In the genomic region with DNA sequence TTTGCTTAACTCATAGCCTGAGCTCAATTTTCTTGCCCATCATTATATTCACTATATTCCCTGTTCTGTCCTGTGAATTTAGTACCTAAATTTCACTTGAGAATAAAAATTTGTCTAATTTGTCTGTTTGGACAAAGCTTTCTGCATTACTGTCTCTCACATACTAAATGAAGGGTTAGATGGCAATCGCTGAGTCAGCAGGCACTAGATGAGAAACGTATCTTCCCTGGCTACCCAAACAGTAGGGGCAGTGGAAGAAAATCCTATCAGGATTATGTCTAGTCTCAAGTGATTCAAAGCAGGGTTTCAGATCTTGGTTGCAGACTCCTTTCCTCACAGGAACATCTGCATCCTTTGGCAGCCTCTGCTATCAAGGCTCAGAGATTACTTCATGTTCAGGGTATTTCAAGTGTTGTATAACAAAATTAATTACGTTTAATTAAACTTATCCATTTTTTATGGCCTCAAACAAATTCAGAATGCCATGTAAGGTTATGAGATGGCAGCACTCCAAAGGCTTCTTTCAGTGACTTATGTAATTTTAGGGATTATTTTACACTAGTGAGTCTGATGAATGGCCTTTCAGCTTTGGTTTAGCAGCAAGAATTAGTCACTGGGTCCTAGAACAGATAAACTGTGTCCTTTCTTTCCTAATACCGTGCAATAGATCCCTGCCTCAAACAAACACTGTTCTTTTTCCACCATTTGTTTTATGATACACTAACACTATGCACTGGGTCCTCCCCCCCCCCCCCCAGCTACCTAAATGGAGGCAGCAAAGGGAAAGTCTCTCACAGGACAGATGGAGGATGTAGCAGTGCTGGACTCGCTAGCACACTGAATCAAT, we compare ENCODE assay signal across 18 mouse cellular contexts.
A peak's percentile ranks its signal among the peaks of the same experiment; 100 is the strongest.
DNase-seq lines count a peak whose midpoint lies in the region; ATAC-seq and TF ChIP-seq lines count a peak whose summit lies in the region.
"Had no signal": no experiment of that assay in that cellular context is flagged by ENCODE, and none has a peak within 500 bp of the region (broad histone marks: within the 10 kb centered on the region; RNA-seq: fewer than 3 reads in every experiment).

No protein-coding gene starts in this region.

- H3K9me3 ChIP-seq in hindbrain, postnatal 0 days (ENCODE audit: low read length) = no peaks in the 10 kb centered on the region
- H3K9me3 ChIP-seq in hindbrain, embryonic 11.5 days (ENCODE audit: control insufficient read depth, low read length) = no peaks in the 10 kb centered on the region
- no peaks in the 10 kb centered on the region for H3K9me3 ChIP-seq in midbrain, embryonic 11.5 days (ENCODE audit: control insufficient read depth, low read length)
- H3K9me3 ChIP-seq in midbrain, embryonic 16.5 days (replicated peaks; ENCODE audit: control insufficient read depth, low read length, poor library complexity, severe bottlenecking) = no peaks in the 10 kb centered on the region
- H3K9me3 ChIP-seq in intestine, embryonic 16.5 days (ENCODE audit: control insufficient read depth, low read length) = no peaks in the 10 kb centered on the region
- H3K9me3 ChIP-seq: embryonic facial prominence, embryonic 15.5 days; forebrain, embryonic 12.5 days; G1E; heart, embryonic 15.5 days; hindbrain, embryonic 10.5 days had no signal

- DNase-seq in hindbrain, postnatal 0 days (ENCODE audit: low spot score) = peak; percentile 36
- DNase-seq in hindbrain, embryonic 11.5 days (ENCODE audit: low spot score) = no peak
- DNase-seq in midbrain, embryonic 11.5 days (ENCODE audit: low spot score, missing footprints) = peak; percentile 56
- peak; percentile 50 for DNase-seq in Patski (ENCODE audit: low read depth, low spot score)
- DNase-seq in frontal cortex, postnatal 14 days (ENCODE audit: low spot score in 2 of 2) = no peak
- no peak for DNase-seq in layer of hippocampus, adult 11-12 months (ENCODE audit: low spot score)
- DNase-seq: cerebellum, adult 9-10 months; kidney, adult 18-20 months; kidney, postnatal 25 days; right cerebral cortex, adult 18-20 months; spleen, adult 18-20 months had no signal

- no peak overlapping the region for H3K9ac ChIP-seq in hindbrain, postnatal 0 days (replicated peaks; ENCODE audit: low read length)
- H3K9ac ChIP-seq in hindbrain, embryonic 11.5 days (ENCODE audit: low read depth, low read length) = no peak overlapping the region
- no peak overlapping the region for H3K9ac ChIP-seq in midbrain, embryonic 11.5 days (ENCODE audit: low read length)
- no peak overlapping the region for H3K9ac ChIP-seq in midbrain, embryonic 16.5 days (ENCODE audit: low read depth, low read length)
- H3K9ac ChIP-seq in intestine, embryonic 16.5 days (ENCODE audit: low read depth, low read length) = no peak overlapping the region
- H3K9ac ChIP-seq: embryonic facial prominence, embryonic 15.5 days; forebrain, embryonic 12.5 days; heart, embryonic 15.5 days had no signal

- TF ChIP-seq CTCF in hindbrain, postnatal 0 days (IDR thresholded peaks at IDR 0.05; ENCODE audit: low read depth) = no peak
- no peak for TF ChIP-seq CTCF in Patski (IDR thresholded peaks at IDR 0.05)

- POLR2A ChIA-PET in Patski (lab: Charles Lee) = no interaction called here

- WGBS in hindbrain, postnatal 0 days = 64% methylated on average over 5 of the region's 5 CpGs
- 92% methylated on average over 5 of the region's 5 CpGs for WGBS in hindbrain, embryonic 11.5 days
- WGBS in midbrain, embryonic 11.5 days = 88% methylated on average over 5 of the region's 5 CpGs
- 72% methylated on average over 5 of the region's 5 CpGs for WGBS in midbrain, embryonic 16.5 days
- 55% methylated on average over 5 of the region's 5 CpGs for WGBS in intestine, embryonic 16.5 days

- H3K27me3 ChIP-seq in hindbrain, postnatal 0 days (ENCODE audit: insufficient read depth, low read length) = no peaks in the 10 kb centered on the region
- H3K27me3 ChIP-seq in hindbrain, embryonic 11.5 days (ENCODE audit: control insufficient read depth, insufficient read depth, low read length) = no peaks in the 10 kb centered on the region
- H3K27me3 ChIP-seq in midbrain, embryonic 11.5 days (ENCODE audit: control insufficient read depth, insufficient read depth, low read length) = no peaks in the 10 kb centered on the region
- no peaks in the 10 kb centered on the region for H3K27me3 ChIP-seq in midbrain, embryonic 16.5 days (ENCODE audit: control insufficient read depth, insufficient read depth, low read depth, low read length)
- H3K27me3 ChIP-seq in Patski = no peaks in the 10 kb centered on the region
- no peaks in the 10 kb centered on the region for H3K27me3 ChIP-seq in intestine, embryonic 16.5 days (replicated peaks; ENCODE audit: control insufficient read depth, insufficient read depth, low read length)
- H3K27me3 ChIP-seq: embryonic facial prominence, embryonic 15.5 days; forebrain, embryonic 12.5 days; heart, embryonic 15.5 days had no signal

- in situ Hi-C loops in Patski (cut with MboI; ENCODE audit: low pct_unique_long_range_greater_than_20kb) = no loop called here

- no peak overlapping the region for H3K27ac ChIP-seq in hindbrain, postnatal 0 days
- H3K27ac ChIP-seq in hindbrain, embryonic 11.5 days (ENCODE audit: low read depth, low read length) = no peak overlapping the region
- no peak overlapping the region for H3K27ac ChIP-seq in midbrain, embryonic 11.5 days (ENCODE audit: low read depth, low read length)
- H3K27ac ChIP-seq in midbrain, embryonic 16.5 days (ENCODE audit: low read length) = no peak overlapping the region
- H3K27ac ChIP-seq in intestine, embryonic 16.5 days (ENCODE audit: low read length) = no peak overlapping the region
- H3K27ac ChIP-seq: embryonic facial prominence, embryonic 15.5 days; forebrain, embryonic 12.5 days; heart, embryonic 15.5 days; hindbrain, embryonic 10.5 days had no signal

- no peaks in the 10 kb centered on the region for H3K4me1 ChIP-seq in hindbrain, postnatal 0 days (ENCODE audit: insufficient read depth, low read length)
- no peaks in the 10 kb centered on the region for H3K4me1 ChIP-seq in hindbrain, embryonic 11.5 days (replicated peaks; ENCODE audit: control insufficient read depth, insufficient read depth, low read length)
- H3K4me1 ChIP-seq in midbrain, embryonic 11.5 days (ENCODE audit: control insufficient read depth, insufficient read depth, low read length) = no peaks in the 10 kb centered on the region
- no peaks in the 10 kb centered on the region for H3K4me1 ChIP-seq in midbrain, embryonic 16.5 days (ENCODE audit: control insufficient read depth, insufficient read depth, low read length)
- H3K4me1 ChIP-seq in intestine, embryonic 16.5 days (ENCODE audit: control insufficient read depth, insufficient read depth, low read length) = no peaks in the 10 kb centered on the region; the same call in 1 of the 2 replicates
- H3K4me1 ChIP-seq: embryonic facial prominence, embryonic 15.5 days; forebrain, embryonic 12.5 days; heart, embryonic 15.5 days; hindbrain, embryonic 10.5 days had no signal

- CTCF ChIA-PET in Patski (lab: Charles Lee) = no interaction called here

- H3K4me3 ChIP-seq in hindbrain, postnatal 0 days (ENCODE audit: low read length) = no peak overlapping the region
- no peak overlapping the region for H3K4me3 ChIP-seq in hindbrain, embryonic 11.5 days (ENCODE audit: low read depth, low read length)
- H3K4me3 ChIP-seq in midbrain, embryonic 11.5 days (ENCODE audit: low read depth, low read length) = no peak overlapping the region
- H3K4me3 ChIP-seq in midbrain, embryonic 16.5 days (ENCODE audit: low read depth, low read length) = no peak overlapping the region
- H3K4me3 ChIP-seq in intestine, embryonic 16.5 days (ENCODE audit: low read length) = no peak overlapping the region
- H3K4me3 ChIP-seq: embryonic facial prominence, embryonic 15.5 days; forebrain, embryonic 12.5 days; heart, embryonic 15.5 days; hindbrain, embryonic 10.5 days had no signal

- H3K36me3 ChIP-seq in hindbrain, postnatal 0 days (ENCODE audit: insufficient read depth, low read length) = no peaks in the 10 kb centered on the region
- no peaks in the 10 kb centered on the region for H3K36me3 ChIP-seq in hindbrain, embryonic 11.5 days (ENCODE audit: control insufficient read depth, insufficient read depth, low read length)
- no peaks in the 10 kb centered on the region for H3K36me3 ChIP-seq in midbrain, embryonic 11.5 days (ENCODE audit: control insufficient read depth, insufficient read depth, low read length)
- H3K36me3 ChIP-seq in midbrain, embryonic 16.5 days (ENCODE audit: control insufficient read depth, insufficient read depth, low read length) = no peaks in the 10 kb centered on the region
- no peaks in the 10 kb centered on the region for H3K36me3 ChIP-seq in intestine, embryonic 16.5 days (ENCODE audit: control insufficient read depth, insufficient read depth, low read length)
- H3K36me3 ChIP-seq: embryonic facial prominence, embryonic 15.5 days; forebrain, embryonic 12.5 days; heart, embryonic 15.5 days; hindbrain, embryonic 10.5 days had no signal

- H3K4me2 ChIP-seq in hindbrain, postnatal 0 days (ENCODE audit: low read depth, low read length) = no peak overlapping the region
- no peak overlapping the region for H3K4me2 ChIP-seq in hindbrain, embryonic 11.5 days (replicated peaks; ENCODE audit: low read depth, low read length)
- H3K4me2 ChIP-seq in midbrain, embryonic 11.5 days = no peak overlapping the region
- no peak overlapping the region for H3K4me2 ChIP-seq in midbrain, embryonic 16.5 days (ENCODE audit: low read length)
- no peak overlapping the region for H3K4me2 ChIP-seq in intestine, embryonic 16.5 days (ENCODE audit: low read depth, low read length)
- H3K4me2 ChIP-seq: embryonic facial prominence, embryonic 15.5 days; forebrain, embryonic 12.5 days; heart, embryonic 15.5 days had no signal

- no peak for ATAC-seq in hindbrain, postnatal 0 days
- no peak for ATAC-seq in hindbrain, embryonic 11.5 days (ENCODE audit: low FRiP score)
- no peak for ATAC-seq in midbrain, embryonic 11.5 days (ENCODE audit: low FRiP score)
- ATAC-seq in midbrain, embryonic 16.5 days = no peak
- ATAC-seq in Patski = peak; percentile 17
- ATAC-seq in intestine, embryonic 16.5 days = peak; percentile 66

Comparison
In these comparisons a context has a peak if more than half of its experiments do, and no peak if none do; other contexts are left out.
1. DNase-seq: peak in hindbrain, postnatal 0 days (single experiment), midbrain, embryonic 11.5 days (single experiment) and Patski (single experiment); none in hindbrain, embryonic 11.5 days (single experiment), frontal cortex, postnatal 14 days (0 of 2) and layer of hippocampus, adult 11-12 months (single experiment).
2. ATAC-seq: peak in Patski (single experiment) and intestine, embryonic 16.5 days (single experiment); none in hindbrain, postnatal 0 days (single experiment), hindbrain, embryonic 11.5 days (single experiment), midbrain, embryonic 11.5 days (single experiment) and midbrain, embryonic 16.5 days (single experiment).